Mouse (Mus musculus): ENCODE results near the gene Rimkla. TPM values are rescaled to one million over a fixed set of nuclear protein-coding genes. Genes with fewer than 3 reads are reported as not detected.

Gene Rimkla
- polyA plus RNA-seq, 2 experiments, result 0.01 TPM; not detected in 1

GRCm38 (mm10) chr4:119463756-119464419 lies 28.5 kb downstream of the Rimkla start:
- ATAC-seq (ENCODE audit: insufficient read depth) (no peak), DNase-seq (ENCODE audit: low read depth in 3 of 3, low spot score in 3 of 3) (no peak)
- no peaks in the 10 kb centered on the region for H3K27me3 ChIP-seq (ENCODE audit: control insufficient read depth, insufficient read depth, low read length)
- H3K4me1 ChIP-seq (replicated peaks; ENCODE audit: control insufficient read depth in 2 of 2, insufficient read depth in 2 of 2, low read length in 1 of 2), result no peaks in the 10 kb centered on the region
- H3K4me2 ChIP-seq (ENCODE audit: low read depth), result no peak overlapping the region
- no peaks in the 10 kb centered on the region for H3K36me3 ChIP-seq (replicated peaks; ENCODE audit: control insufficient read depth, insufficient read depth, low read depth)
- H3K4me3 ChIP-seq (ENCODE audit: insufficient read depth in 1 of 2, low read depth in 2 of 2, low read length in 2 of 2), result no peak overlapping the region
- TF ChIP-seq CTCF (IDR thresholded peaks at IDR 0.05; ENCODE audit: low read depth) (no peak), EP300 (IDR thresholded peaks at IDR 0.05; ENCODE audit: low read depth) (no peak)
- WGBS (ENCODE audit: insufficient replicate concordance), result 49% methylated on average over 13 of the region's 13 CpGs
- H3K9me3 ChIP-seq (ENCODE audit: control insufficient read depth, low read length), result no peaks in the 10 kb centered on the region
- no peak overlapping the region for H3K9ac ChIP-seq (replicated peaks)
- no peak overlapping the region for H3K27ac ChIP-seq

- Histone ChIP-seq H3K4me2 (ENCODE audit: low read depth) (no peak overlapping the region), H3K9ac (replicated peaks) (no peak overlapping the region), H3K36me3 (replicated peaks; ENCODE audit: control insufficient read depth, insufficient read depth, low read depth) (no peaks in the 10 kb centered on the region), H3K9me3 (ENCODE audit: control insufficient read depth, low read length) (no peaks in the 10 kb centered on the region), H3K27ac (no peak overlapping the region), H3K4me1 (replicated peaks; ENCODE audit: control insufficient read depth in 2 of 2, insufficient read depth in 2 of 2, low read length in 1 of 2) (no peaks in the 10 kb centered on the region), H3K27me3 (ENCODE audit: control insufficient read depth, insufficient read depth, low read length) (no peaks in the 10 kb centered on the region), H3K4me3 (ENCODE audit: insufficient read depth in 1 of 2, low read depth in 2 of 2, low read length in 2 of 2) (no peak overlapping the region)
- WGBS (ENCODE audit: insufficient replicate concordance), result 47% methylated on average over 11 of the region's 11 CpGs
- no peak for TF ChIP-seq CTCF (IDR thresholded peaks at IDR 0.05; ENCODE audit: low read depth)
- no peak for TF ChIP-seq EP300 (IDR thresholded peaks at IDR 0.05; ENCODE audit: low read depth)
- ATAC-seq (ENCODE audit: insufficient read depth) (no peak), DNase-seq (ENCODE audit: low read depth in 3 of 3, low spot score in 3 of 3) (no peak)
Measured at GRCm38 (mm10) chr4:119462858-119463755, 29.3 kb downstream of the Rimkla start.

DNA sequence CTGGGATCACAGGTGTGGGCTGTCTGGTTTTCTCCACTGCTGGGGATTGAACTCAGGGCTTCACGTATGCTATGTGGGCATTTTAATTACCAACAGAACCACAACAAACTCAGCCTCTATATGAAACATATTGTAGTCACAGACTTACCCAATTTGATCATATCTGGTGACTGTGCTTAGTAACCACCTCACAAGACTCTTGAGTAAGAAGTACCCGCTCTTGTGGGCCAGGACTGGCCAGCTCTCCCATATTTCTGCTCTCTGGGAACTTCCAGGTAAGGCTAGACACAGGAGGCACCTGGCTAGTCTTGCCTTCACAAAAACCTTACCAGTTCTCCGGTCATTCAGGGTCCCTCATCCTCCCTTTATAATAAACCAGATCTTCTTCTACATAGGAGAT lies 30.0 kb downstream of the Rimkla start:
- TF ChIP-seq CTCF (IDR thresholded peaks at IDR 0.05; ENCODE audit: low read depth), result no peak
- no peak for TF ChIP-seq EP300 (IDR thresholded peaks at IDR 0.05; ENCODE audit: low read depth)
- Histone ChIP-seq H3K9ac (replicated peaks) (no peak overlapping the region), H3K4me1 (replicated peaks; ENCODE audit: control insufficient read depth in 2 of 2, insufficient read depth in 2 of 2, low read length in 1 of 2) (no peaks in the 10 kb centered on the region), H3K27me3 (ENCODE audit: control insufficient read depth, insufficient read depth, low read length) (no peaks in the 10 kb centered on the region), H3K4me2 (ENCODE audit: low read depth) (no peak overlapping the region), H3K4me3 (ENCODE audit: insufficient read depth in 1 of 2, low read depth in 2 of 2, low read length in 2 of 2) (no peak overlapping the region), H3K9me3 (ENCODE audit: control insufficient read depth, low read length) (no peaks in the 10 kb centered on the region), H3K36me3 (replicated peaks; ENCODE audit: control insufficient read depth, insufficient read depth, low read depth) (no peaks in the 10 kb centered on the region), H3K27ac (no peak overlapping the region)
- ATAC-seq (ENCODE audit: insufficient read depth) (no peak), DNase-seq (ENCODE audit: low read depth in 3 of 3, low spot score in 3 of 3) (no peak)
- WGBS (ENCODE audit: insufficient replicate concordance), result 66% methylated on average over 3 of the region's 3 CpGs

GRCm38 (mm10) chr4:119460728-119461141 lies 31.7 kb downstream of the Rimkla start:
- Histone ChIP-seq H3K4me1 (replicated peaks; ENCODE audit: control insufficient read depth in 2 of 2, insufficient read depth in 2 of 2, low read length in 1 of 2) (no peaks in the 10 kb centered on the region), H3K4me2 (ENCODE audit: low read depth) (no peak overlapping the region), H3K27me3 (ENCODE audit: control insufficient read depth, insufficient read depth, low read length) (no peaks in the 10 kb centered on the region), H3K36me3 (replicated peaks; ENCODE audit: control insufficient read depth, insufficient read depth, low read depth) (no peaks in the 10 kb centered on the region), H3K9ac (replicated peaks) (no peak overlapping the region), H3K4me3 (ENCODE audit: insufficient read depth in 1 of 2, low read depth in 2 of 2, low read length in 2 of 2) (no peak overlapping the region), H3K27ac (no peak overlapping the region), H3K9me3 (ENCODE audit: control insufficient read depth, low read length) (no peaks in the 10 kb centered on the region)
- 56% methylated on average over 8 of the region's 8 CpGs for whole genome bisulfite sequencing (ENCODE audit: insufficient replicate concordance)
- ATAC-seq (ENCODE audit: insufficient read depth) (no peak), DNase-seq (ENCODE audit: low read depth in 3 of 3, low spot score in 3 of 3) (no peak)
- TF ChIP-seq CTCF (IDR thresholded peaks at IDR 0.05; ENCODE audit: low read depth), result no peak
- no peak for TF ChIP-seq EP300 (IDR thresholded peaks at IDR 0.05; ENCODE audit: low read depth)

DNA sequence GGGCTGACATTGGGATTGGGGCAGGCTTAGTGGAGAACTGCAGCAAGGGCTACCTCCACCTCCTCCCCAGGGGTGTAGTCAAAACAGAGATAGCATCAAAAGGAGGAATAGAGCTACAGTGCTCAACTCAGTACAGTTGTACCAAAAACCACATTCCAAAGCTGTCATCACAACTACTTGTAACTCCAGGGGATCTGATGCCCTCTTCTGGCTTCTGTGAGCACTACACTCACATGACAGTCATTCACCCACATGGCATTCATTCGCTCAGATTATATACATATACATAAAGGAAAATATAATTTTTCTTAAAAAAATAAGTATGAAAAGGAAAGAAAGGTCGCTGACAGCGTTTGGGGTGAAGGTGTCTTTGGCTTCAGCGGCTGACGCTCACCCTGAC lies 32.1 kb downstream of the Rimkla start:
- DNase-seq (ENCODE audit: low read depth in 3 of 3, low spot score in 3 of 3) (peak in 1 of 3 experiments; percentile 17), ATAC-seq (ENCODE audit: insufficient read depth) (no peak)
- no peak overlapping the region for H3K4me3 ChIP-seq (ENCODE audit: insufficient read depth in 1 of 2, low read depth in 2 of 2, low read length in 2 of 2)
- H3K4me2 ChIP-seq (ENCODE audit: low read depth), result no peak overlapping the region
- no peaks in the 10 kb centered on the region for H3K36me3 ChIP-seq (replicated peaks; ENCODE audit: control insufficient read depth, insufficient read depth, low read depth)
- WGBS (ENCODE audit: insufficient replicate concordance), result 43% methylated on average over 5 of the region's 5 CpGs
- H3K4me1 ChIP-seq (replicated peaks; ENCODE audit: control insufficient read depth in 2 of 2, insufficient read depth in 2 of 2, low read length in 1 of 2), result no peaks in the 10 kb centered on the region
- H3K27ac ChIP-seq, result no peak overlapping the region
- H3K9ac ChIP-seq (replicated peaks), result no peak overlapping the region
- H3K27me3 ChIP-seq (ENCODE audit: control insufficient read depth, insufficient read depth, low read length), result no peaks in the 10 kb centered on the region
- no peaks in the 10 kb centered on the region for H3K9me3 ChIP-seq (ENCODE audit: control insufficient read depth, low read length)
- TF ChIP-seq EP300 (IDR thresholded peaks at IDR 0.05; ENCODE audit: low read depth) (no peak), CTCF (IDR thresholded peaks at IDR 0.05; ENCODE audit: low read depth) (peak; percentile 62)
